Mouse (Mus musculus) heart, adult 2 months (tissue): ENCODE measurements around the gene Gm21972. TPM values are rescaled to one million over a fixed set of nuclear protein-coding genes. Genes with fewer than 3 reads are reported as not detected.

Source experiments
- DNase-seq, 2 experiments: peaks; one replicate each; pipeline ENCODE4 v3.0.0; 2021
- H3K27ac ChIP-seq: fragments of 200-600 bp; 2 replicates; pipeline ENCODE4 v1.8.1; 2022
- H3K27me3 ChIP-seq: fragments of 200-500 bp; 2 replicates; pipeline ENCODE4 v1.6.1; 2012; ENCODE audit warnings: mild to moderate bottlenecking, low read length, inconsistent platforms, mixed read lengths; ENCODE audit not compliant: control insufficient read depth, insufficient read depth
- H3K36me3 ChIP-seq: fragments of 200-500 bp; 2 replicates; pipeline ENCODE4 v1.6.1; 2012; ENCODE audit warnings: low read length, inconsistent platforms; ENCODE audit not compliant: control insufficient read depth, insufficient read depth
- H3K4me1 ChIP-seq: fragments of 200-500 bp; 2 replicates; pipeline ENCODE4 v1.6.1; 2011; ENCODE audit warnings: low read length; ENCODE audit not compliant: control insufficient read depth, insufficient read depth
- H3K4me3 ChIP-seq: fragments of 200-600 bp; 2 replicates; pipeline ENCODE4 v1.8.1; 2022
- H3K79me2 ChIP-seq: fragments of 200-500 bp; replicated peaks from 2 replicates; pipeline ENCODE4 v1.6.1; 2012; ENCODE audit warnings: mild to moderate bottlenecking, inconsistent platforms, low read length, moderate library complexity, mixed read lengths; ENCODE audit not compliant: control insufficient read depth, insufficient read depth
- H3K9ac ChIP-seq: fragments of 200-500 bp; 2 replicates; pipeline ENCODE4 v1.6.1; 2012; ENCODE audit warnings: low read depth, mild to moderate bottlenecking, control low read depth, inconsistent platforms, low read length, mixed read lengths
- CTCF ChIP-seq: fragments of 200-600 bp; IDR thresholded peaks from 2 replicates; pipeline ENCODE4 v1.8.1; 2022; ENCODE audit warnings: antibody characterized with exemption, mild to moderate bottlenecking, moderate library complexity
- EP300 ChIP-seq: fragments of 200-500 bp; IDR thresholded peaks from 2 replicates; pipeline ENCODE4 v1.6.1; 2011; ENCODE audit warnings: low read depth, low read length, control low read depth; ENCODE audit not compliant: insufficient read depth
- POLR2A ChIP-seq: fragments of 200-500 bp; IDR thresholded peaks from 2 replicates; pipeline ENCODE4 v1.6.1; 2011; ENCODE audit warnings: mild to moderate bottlenecking, low read depth, low read length, control low read depth; ENCODE audit not compliant: insufficient read depth
- WGBS: fragments of 180-500 bp; shearing (Covaris S2); methylation state at CpG from one replicate; pipeline ENCODE4 v1.1.7; 2018; 5-methylcytosine and 5-hydroxymethylcytosine counted together
- intact Hi-C: fragments of 180-260 bp; cut with DNase I; formaldehyde crosslinking; loops from one replicate; pipeline ENCODE4 v1.15.1; 2025
- polyA plus RNA-seq: library from polyadenylated mRNA; depleted of rRNA; stranded (reverse); fragments of >200 nt; gene quantifications from 2 replicates; pipeline ENCODE4 v1.2.3, GENCODE M21; 2012
- total RNA-seq, 2 experiments: library from RNA; stranded (reverse); gene quantifications; 2 replicates each; pipeline ENCODE4 v1.2.3; 2021

The Gm21972 gene
- total and polyA plus RNA-seq, 3 experiments = 0.57 TPM; not detected in 2

- intact Hi-C loops = loop anchor here (5.0 kb wide), 1 partner anchor 92 kb away; the partner anchor contains the start of gene Psmd1
- WGBS = under 1% methylated on average over 18 of the region's 18 CpGs
- Histone ChIP-seq H3K36me3 (no peaks in the 10 kb centered on the region), H3K27me3 (no peaks in the 10 kb centered on the region), H3K27ac (peak overlapping the region; percentile 73), H3K79me2 (no peaks in the 10 kb centered on the region), H3K4me1 (peaks cover 3% of the 10 kb centered on the region; the same call in 1 of the 2 replicates), H3K4me3 (peak overlapping the region; percentile 91), H3K9ac (peak overlapping the region; percentile 60)
- DNase-seq = no peak
- no peak for TF ChIP-seq EP300
- TF ChIP-seq CTCF = no peak
- no peak for TF ChIP-seq POLR2A
These were observed 21.4 kb downstream of the Gm21972 start for GRCm38 (mm10) chr1:86154824-86155164.

- TF ChIP-seq CTCF = no peak
- TF ChIP-seq EP300 = no peak
- TF ChIP-seq POLR2A = no peak
- no peak for DNase-seq
- Histone ChIP-seq H3K79me2 (no peaks in the 10 kb centered on the region), H3K4me3 (no peak overlapping the region), H3K27me3 (no peaks in the 10 kb centered on the region), H3K4me1 (peaks cover 3% of the 10 kb centered on the region; the same call in 1 of the 2 replicates), H3K9ac (no peak overlapping the region), H3K36me3 (no peaks in the 10 kb centered on the region), H3K27ac (no peak overlapping the region)
- 72% methylated on average over 3 of the region's 3 CpGs for WGBS
- intact Hi-C loops = no loop called here
These were observed 22.6 kb downstream of the Gm21972 start for GRCm38 (mm10) chr1:86156075-86156474.

GRCm38 (mm10) chr1:86156595-86156994 is 23.2 kb downstream of the Gm21972 start:
- Histone ChIP-seq H3K36me3 (no peaks in the 10 kb centered on the region), H3K27me3 (no peaks in the 10 kb centered on the region), H3K9ac (no peak overlapping the region), H3K79me2 (no peaks in the 10 kb centered on the region), H3K27ac (no peak overlapping the region), H3K4me3 (no peak overlapping the region), H3K4me1 (peaks cover 3% of the 10 kb centered on the region; the same call in 1 of the 2 replicates)
- TF ChIP-seq EP300 = no peak
- no peak for TF ChIP-seq CTCF
- no peak for TF ChIP-seq POLR2A
- no peak for DNase-seq
- 81% methylated on average over 6 of the region's 6 CpGs for WGBS
- intact Hi-C loops = no loop called here

GRCm38 (mm10) chr1:86160059-86160458 is 26.6 kb downstream of the Gm21972 start:
- no peak for TF ChIP-seq EP300
- TF ChIP-seq POLR2A = no peak
- TF ChIP-seq CTCF = no peak
- Histone ChIP-seq H3K36me3 (no peaks in the 10 kb centered on the region), H3K79me2 (no peaks in the 10 kb centered on the region), H3K4me1 (peaks cover 1% of the 10 kb centered on the region; the same call in 1 of the 2 replicates), H3K27ac (no peak overlapping the region), H3K9ac (no peak overlapping the region), H3K4me3 (no peak overlapping the region), H3K27me3 (no peaks in the 10 kb centered on the region)
- DNase-seq = no peak
- intact Hi-C loops = no loop called here
- 92% methylated on average over 6 of the region's 6 CpGs for WGBS

DNA sequence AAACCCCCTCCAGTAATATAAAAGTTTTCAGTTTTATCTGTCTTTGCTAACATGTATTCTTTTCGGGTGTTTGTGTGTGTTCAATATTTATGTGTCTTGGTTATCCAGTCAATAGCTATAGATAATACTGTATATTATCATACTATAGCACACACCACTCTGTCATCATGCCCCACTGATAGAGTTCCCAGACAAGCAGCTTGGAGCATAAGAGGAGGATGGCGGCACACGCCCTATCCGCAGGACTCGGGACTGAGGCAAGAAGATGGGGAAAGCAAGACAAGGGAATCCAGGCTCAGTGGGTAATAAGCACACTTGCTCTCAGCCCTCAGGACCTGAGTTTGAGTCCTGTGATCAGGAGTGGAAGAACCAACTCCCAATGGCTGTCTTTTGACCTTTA is 27.0 kb downstream of the Gm21972 start:
- Histone ChIP-seq H3K79me2 (no peaks in the 10 kb centered on the region), H3K4me3 (no peak overlapping the region), H3K27ac (no peak overlapping the region), H3K9ac (no peak overlapping the region), H3K36me3 (no peaks in the 10 kb centered on the region), H3K4me1 (no peaks in the 10 kb centered on the region), H3K27me3 (no peaks in the 10 kb centered on the region)
- DNase-seq = no peak
- no peak for TF ChIP-seq CTCF
- TF ChIP-seq EP300 = no peak
- TF ChIP-seq POLR2A = no peak
- 97% methylated on average over 5 of the region's 5 CpGs for WGBS
- intact Hi-C loops = no loop called here

DNA sequence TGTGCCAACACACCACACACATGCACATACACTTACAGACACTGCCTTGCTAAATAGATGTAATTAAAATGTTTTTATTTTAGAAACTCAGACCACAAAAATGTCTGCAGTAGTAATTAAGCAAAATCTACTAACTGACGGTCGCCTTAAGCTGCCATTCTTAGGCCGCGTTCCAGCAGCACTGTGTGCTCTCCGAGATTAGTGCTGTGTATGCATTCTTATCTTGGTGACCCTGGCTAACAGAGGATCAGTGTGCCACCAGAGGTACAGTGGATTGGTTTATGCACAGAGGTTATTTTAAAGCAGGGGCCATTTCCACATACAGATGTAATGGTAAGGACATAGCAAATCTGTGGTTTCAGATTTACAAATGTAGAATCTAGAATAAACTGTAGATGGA is 27.6 kb downstream of the Gm21972 start:
- no peak overlapping the region for H3K9ac ChIP-seq
- 65% methylated on average over 5 of the region's 5 CpGs for WGBS
- H3K4me3 ChIP-seq = no peak overlapping the region
- no peaks in the 10 kb centered on the region for H3K36me3 ChIP-seq
- intact Hi-C loops = no loop called here
- DNase-seq = no peak
- TF ChIP-seq POLR2A (no peak), CTCF (no peak), EP300 (no peak)
- H3K27me3 ChIP-seq = no peaks in the 10 kb centered on the region
- H3K4me1 ChIP-seq = no peaks in the 10 kb centered on the region
- H3K79me2 ChIP-seq = no peaks in the 10 kb centered on the region
- H3K27ac ChIP-seq = no peak overlapping the region
